Mouse (Mus musculus) kidney, postnatal 10 days (tissue): ENCODE data around the gene Atp10a.
A peak's percentile ranks its signal among the peaks of the same experiment; 100 is the strongest.
"Not testable (repeated sequence)": the region's sequence is repeated elsewhere in the genome, so short reads cannot be mapped to it uniquely, and the experiment has no call there.

ENCODE experiments used
- DNase-seq: peaks from one replicate; pipeline ENCODE4 v3.0.0; 2021; ENCODE audit warnings: mixed read lengths

Gene Atp10a

DNA sequence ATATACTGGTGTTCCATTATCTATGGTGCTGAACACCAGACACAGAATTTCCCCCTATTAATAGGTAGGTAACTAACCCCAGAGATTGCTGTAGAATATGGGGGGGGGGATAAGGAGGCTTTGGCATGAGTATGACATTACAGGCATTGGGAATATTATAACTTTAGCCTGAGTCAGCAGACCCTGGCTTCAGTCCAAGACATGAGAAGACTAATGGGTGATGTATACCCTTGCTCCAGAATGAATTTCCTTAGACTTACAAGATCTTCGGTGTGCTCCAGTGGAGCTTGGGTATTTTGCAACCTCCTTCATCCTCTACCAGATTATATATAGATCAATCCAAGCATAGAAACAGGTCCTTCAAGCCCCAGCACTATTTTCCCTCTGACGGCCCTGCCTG, 145.8 kb downstream of the Atp10a start:
- DNase-seq = no peak

DNA sequence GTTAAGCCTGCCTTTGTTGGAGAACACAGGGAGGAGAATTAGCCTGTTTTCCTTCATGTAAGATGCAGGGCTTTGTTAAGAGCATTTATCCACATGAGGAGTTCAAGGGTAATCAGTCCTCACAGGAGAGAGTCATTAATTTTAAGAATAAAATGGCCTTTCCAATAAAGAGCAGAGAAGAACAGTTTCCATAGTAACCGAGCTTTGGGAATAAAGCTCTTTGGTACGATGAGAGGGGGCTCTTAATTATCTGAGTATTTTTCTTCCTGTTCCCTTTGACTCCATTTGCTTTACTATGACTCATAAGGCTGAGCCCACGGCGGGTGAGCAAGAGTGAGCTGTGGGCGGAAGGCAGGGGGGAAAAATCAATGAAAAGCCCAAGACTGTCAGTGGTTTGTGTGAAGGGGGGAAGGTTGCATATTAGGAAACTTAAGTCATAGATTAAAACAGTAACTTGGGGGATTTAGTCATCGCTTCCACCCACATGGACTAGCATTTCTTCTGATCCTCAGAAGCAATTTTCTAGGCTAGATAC, 166.2 kb downstream of the Atp10a start:
- DNase-seq = no peak

DNA sequence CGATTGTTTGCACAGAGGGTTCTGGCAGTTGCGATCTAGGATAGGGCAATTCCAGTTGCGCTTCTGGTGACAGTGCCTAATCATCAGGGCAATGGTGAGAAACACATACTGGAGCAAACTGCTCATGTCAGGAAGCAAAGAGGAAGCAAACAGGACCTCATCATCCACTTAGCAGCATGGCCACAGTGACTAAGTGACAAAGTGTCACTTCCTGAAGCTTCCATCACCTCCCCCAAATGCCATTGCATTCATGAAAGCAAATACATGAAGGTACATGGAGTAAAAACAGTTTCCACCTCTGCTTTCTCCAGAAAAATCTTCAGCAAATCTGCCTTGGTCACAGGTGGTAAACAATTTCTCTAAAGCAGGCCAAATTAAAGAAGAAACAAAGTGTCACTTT, 168.7 kb downstream of the Atp10a start:
- no peak for DNase-seq

DNA sequence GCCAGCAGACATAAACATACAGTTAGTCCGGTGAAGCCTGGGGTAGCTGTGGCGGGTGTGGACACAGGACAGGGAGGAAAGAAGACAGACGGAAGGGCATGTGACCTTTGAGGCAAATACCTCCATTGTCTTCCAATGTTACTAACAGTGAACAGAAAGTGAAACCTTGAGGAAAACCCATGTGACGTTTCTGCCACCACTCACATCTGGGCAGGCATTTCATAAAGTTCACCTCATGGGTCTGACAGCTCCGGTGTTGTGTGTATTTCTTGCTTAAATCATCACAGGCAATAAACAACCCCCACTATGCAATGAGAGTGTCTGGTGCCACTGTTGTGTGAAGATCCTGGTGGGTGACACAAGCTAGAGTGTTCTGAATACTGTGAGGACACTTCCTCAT, 173.1 kb downstream of the Atp10a start:
- DNase-seq = no peak

DNA sequence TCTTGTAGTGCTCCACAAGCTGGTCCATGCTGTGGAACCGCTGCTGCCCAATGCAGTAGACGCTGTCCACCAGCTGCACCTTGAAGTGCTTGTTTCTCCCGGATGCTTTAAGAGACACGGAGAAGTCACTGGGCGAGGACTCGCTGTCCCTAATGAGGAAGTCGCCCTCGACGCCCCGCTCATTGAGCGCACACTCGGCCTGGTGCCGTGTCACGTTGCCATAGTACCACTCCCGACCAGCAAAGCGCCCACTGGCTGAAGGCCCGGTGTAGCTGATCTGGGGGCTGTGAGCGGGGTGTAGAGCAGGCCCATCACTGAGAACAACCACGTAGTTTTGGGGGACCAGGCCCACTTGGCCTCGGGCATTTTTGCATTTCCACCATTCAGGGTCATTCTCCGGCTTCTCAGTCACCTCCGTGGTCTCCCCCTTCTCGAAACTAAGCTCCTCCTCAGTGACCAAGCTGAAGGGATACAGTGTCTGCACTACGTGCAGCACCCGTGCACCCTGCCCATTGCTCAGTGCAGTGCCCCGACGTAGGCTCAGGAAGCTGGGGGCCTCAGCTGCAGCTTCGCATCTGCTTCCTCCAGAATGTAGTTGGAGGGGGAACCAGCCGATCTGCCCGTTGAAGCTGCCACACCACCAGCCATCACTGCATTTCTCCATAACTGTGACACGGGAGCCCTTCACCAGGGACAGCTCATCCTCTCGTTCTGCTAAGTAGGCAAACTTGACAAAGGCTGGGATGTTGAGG, 181.1 kb downstream of the Atp10a start:
- DNase-seq = not testable (repeated sequence)

DNA sequence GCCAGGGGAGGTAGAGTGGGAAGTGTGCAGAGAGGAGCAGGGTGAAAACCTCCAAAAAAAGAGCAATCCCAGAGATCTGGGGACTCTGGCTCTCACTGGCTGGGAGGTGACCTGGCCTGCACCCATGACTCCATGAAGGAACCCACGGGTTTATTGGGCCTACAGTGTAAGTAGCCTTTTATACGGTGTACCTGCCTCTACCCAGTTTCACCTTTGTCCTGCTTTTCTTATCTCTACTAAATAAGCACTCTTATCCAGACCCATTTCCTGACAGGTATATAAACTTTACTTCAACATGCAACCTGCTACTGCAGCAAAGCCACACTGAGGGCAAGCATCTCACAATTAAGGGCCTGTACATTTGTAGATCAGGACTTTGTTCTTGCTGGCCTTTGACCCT, 184.4 kb downstream of the Atp10a start:
- no peak for DNase-seq

DNA sequence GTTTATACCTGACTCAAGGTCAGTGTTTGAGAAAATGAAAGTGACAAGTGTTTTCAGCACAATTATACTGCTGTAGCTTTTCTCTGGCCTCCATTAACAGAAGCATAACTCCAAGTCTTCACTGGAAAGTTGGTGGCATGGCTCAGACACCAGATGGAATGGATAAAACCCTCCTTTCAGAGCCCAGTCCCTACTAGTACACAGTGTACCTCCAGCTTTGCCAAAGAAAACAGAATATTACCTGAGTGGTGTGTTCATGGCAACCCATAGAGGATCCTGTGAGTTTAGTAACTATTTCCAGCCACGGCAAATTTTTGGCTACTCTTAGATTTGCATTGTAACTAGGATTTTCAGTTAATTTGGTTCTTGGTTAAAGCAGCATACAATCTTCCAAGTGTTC, 185.1 kb downstream of the Atp10a start:
- DNase-seq = no peak

DNA sequence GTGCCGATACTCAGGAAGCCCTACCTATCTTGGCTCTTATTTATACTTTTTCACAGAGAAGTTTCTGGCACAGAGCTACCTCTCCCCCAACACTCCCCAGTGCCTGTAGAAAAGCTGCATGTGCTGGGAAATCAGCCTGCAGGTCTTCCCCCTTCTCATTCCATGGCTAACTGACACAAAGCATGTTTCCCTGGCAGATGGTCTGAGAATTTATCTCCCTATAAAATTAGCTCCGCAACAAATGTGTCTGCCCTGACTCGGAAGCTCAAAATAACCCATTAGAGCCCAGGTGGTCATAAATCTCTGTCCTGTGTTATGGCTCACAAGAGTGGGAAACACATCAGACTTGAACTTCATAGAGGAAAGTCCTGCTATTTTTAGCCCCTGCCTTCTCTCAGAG, 186.9 kb downstream of the Atp10a start:
- DNase-seq = no peak

DNA sequence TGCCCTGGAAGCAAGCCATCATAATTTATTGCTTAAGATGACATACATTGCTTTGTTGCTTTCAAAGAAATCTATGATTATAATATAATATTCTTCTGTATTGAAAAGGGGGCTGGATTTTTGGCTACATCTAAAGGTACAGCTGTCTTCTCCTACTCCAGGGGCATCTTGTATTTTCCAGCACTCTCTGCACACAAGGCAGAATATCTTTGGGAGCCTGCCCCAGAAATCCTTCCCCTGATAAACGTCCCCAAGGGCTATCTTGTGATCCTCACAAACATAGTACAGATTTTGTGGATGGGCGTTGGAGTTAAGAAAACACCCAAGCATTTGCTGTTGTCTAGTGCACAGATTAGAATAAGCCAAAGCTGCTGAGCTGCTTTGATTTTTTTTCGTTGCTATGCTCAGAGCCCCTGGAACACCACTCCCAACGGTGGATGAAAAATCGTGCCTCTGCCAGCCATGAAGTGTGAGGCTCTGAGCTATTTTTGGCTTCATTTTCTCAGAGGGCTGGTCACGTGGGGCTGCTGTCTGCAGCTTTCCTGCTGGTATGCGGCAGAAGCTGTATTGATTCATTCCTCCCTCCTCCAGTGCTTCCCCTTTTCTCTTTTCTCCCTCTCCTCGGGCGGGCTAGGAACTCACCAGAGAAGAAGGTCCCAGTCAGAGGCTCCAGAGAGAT, 187.9 kb downstream of the Atp10a start:
- peak; percentile 77 for DNase-seq

DNA sequence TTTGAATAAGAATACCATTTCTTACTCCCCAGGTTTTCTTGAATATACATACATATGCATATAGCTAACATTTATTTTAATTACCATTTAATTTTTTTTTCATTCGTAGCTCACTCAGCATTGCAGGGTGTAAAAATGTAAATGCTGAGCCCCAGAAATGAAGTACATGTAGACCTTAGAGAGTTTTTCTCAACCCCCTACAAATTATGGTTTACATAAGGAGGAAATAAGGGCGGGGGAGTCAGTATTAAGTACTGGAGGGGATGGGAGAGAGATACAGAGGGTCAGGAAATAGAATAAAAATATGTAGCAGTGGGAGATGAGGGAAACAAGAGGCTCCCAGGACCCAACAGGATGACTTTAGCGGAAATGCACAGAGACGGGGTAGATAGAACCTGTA, 188.5 kb downstream of the Atp10a start:
- no peak for DNase-seq

DNA sequence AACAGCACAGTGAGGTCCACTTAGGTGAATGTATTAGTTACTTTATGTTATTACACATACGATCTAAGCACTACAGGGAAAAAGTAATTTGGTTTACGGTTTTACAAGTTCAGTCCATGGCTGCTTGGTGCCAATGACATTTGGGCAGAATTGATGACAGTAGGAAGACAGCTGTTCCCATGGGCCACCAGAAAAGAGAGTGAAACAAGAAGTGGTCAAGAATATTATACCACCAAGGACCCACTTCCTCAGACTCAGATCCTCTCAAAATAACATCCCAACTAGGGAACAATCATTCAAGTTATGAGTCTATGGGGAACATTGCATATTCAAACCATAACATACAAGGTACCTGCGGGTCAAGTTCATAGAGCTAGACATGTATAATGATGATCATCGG, 203.0 kb downstream of the Atp10a start:
- no peak for DNase-seq

DNA sequence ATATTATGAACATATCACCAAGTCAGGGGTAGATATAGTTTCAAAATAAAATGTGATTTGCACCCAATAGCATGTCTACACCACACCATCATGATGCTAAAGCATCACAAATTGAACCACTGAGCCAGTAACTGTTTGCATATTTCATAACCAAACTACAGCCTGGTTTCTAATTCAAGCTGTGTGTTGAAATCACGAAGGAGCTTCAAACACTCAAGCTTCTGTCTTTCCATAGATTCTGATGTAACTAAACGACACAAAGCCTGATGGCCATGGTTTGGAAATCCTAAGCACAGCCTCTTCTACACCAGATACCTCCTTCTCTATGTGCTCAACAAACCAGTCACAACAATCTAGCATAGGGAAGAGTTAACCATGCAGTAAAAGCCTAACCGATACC, 207.2 kb downstream of the Atp10a start:
- DNase-seq = no peak

DNA sequence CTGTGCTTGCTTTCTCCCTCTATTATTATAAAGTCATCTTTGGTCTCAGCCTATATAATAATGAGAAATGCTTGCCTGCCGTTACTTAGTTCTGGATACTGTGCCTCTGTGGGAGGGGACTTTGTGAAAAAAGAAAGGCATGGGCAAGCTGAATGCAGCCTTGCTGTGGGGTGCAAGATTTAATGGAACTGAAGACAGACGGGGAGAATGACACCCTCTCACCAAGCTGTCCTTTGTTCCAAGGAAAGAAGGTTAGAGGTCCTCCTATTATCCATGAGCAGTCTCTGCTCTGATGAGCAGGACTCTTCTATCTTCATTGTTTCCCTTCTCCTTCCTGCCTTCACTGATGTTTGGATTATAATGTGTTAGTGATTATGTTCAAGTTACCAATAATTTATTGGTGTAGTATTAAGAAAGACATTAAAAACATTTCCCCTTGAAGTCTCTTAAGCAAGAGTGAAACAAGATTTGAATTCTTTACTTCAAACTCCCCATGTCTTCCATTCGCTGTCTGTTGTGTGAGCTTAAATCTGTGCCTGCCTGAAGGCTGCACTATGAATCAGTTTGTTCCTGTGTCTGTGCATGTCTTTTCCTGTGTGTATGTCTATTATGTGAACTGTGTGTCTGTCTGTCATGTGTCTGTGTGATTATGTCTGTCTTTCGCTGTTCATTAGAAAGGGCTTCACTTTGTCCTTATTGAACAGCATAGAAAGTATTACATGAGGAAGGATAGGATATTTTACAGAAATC, 211.1 kb downstream of the Atp10a start:
- DNase-seq = no peak

DNA sequence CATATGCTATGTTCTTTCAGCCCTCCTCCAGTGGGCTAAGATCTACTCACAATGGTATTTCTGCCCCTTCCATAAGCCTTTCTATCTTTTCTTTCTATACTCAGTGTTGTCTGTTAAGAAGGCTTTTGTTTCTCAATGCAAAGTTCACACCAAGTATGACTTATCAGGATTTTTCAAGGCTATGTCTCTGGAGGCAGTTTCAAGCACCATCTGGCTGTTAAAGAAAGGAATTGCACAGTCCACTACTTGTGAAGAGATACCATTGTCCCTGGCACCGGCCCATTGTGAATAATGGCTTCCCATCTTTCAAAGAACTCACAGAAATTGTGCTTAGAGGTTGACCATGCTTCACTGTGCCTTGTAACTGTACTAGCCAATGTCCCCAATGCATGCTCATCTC, 214.7 kb downstream of the Atp10a start:
- peak; percentile 5 for DNase-seq

DNA sequence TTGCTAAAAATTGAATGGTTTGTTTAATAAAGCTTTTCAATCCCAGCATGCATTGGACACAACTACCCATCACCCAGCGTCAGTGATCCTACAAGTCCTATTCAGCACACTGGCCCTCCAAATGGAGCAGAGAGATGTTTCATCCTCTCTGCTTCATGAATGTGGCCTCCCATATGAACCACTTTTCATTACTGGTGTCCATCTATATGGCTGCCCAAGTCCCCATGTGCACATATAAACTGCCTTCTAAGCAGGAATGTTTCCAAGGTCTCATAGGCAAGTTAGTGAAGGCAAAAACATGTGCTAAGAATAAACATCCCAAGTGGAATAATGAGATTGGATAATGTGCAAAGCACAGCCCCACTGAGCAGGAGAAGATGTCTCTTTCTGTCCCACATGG, 217.7 kb downstream of the Atp10a start:
- no peak for DNase-seq
